Comparison of ENCODE assay signal across 13 mouse cellular contexts in the genomic region with DNA sequence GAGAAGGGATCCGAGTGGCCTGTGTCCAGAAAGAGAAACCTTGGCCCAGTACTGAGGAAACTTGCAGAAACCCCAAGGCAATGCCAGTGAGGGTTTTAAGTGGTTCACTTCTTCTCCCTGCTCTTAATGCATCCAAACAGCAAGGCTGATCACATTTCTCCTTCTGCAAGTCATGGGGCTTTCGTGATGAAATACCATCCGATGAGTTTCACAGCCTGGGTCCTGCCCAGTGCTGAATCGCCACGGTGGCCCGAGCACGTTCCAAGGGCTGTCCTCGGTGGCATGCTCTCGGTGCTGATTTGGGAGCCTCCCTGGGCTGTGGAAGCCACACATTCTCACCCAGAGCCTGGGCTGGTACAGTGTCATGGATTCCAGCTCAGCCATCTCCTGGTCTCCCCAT. TPM values are rescaled to one million over a fixed set of nuclear protein-coding genes. Genes with fewer than 3 reads are reported as not detected.
"Had no signal": no experiment of that assay in that cellular context is flagged by ENCODE, and none has a peak within 500 bp of the region (broad histone marks: within the 10 kb centered on the region; RNA-seq: fewer than 3 reads in every experiment).

No protein-coding gene starts in this region.

- DNase-seq: lung, adult 18-20 months; lung, embryonic 14.5 days; lung, postnatal 10 days; lung, postnatal 4 days; midbrain, embryonic 14.5 days; right cerebral cortex, postnatal 14 days; spleen, adult 18-20 months; thymus, adult 18-20 months; thymus, postnatal 14 days; thymus, postnatal 36 days had no signal

RNA-seq across cellular contexts. Expression of a gene that starts 12.9 kb away (rescaled TPM):
- total RNA-seq: megakaryocyte, adult 5-6 weeks; megakaryocyte-erythroid progenitor cell, adult 5-6 weeks; neutrophil, adult 5-6 weeks had no signal

RNA-seq across cellular contexts. Expression of a gene that starts 33.0 kb away (rescaled TPM):
- total RNA-seq: megakaryocyte-erythroid progenitor cell, adult 5-6 weeks; neutrophil, adult 5-6 weeks had no signal
